Mouse (Mus musculus) testis, adult 2 months (tissue): ENCODE results near the gene Col19a1. TPM values are rescaled to one million over a fixed set of nuclear protein-coding genes. Genes with fewer than 3 reads are reported as not detected.

Experiments
- H3K27ac ChIP-seq: fragments of 200-500 bp; 2 replicates; pipeline ENCODE4 v1.5.1; 2012; ENCODE audit warnings: low read depth, low read length; ENCODE audit not compliant: control insufficient read depth, insufficient read depth
- H3K27me3 ChIP-seq: fragments of 200-500 bp; 2 replicates; pipeline ENCODE4 v1.6.1; 2012; ENCODE audit warnings: mild to moderate bottlenecking, low read length, moderate library complexity; ENCODE audit not compliant: control insufficient read depth, insufficient read depth
- H3K36me3 ChIP-seq: fragments of 200-500 bp; 2 replicates; pipeline ENCODE4 v1.6.1; 2012; ENCODE audit warnings: mild to moderate bottlenecking, low read length; ENCODE audit not compliant: control insufficient read depth, insufficient read depth
- H3K4me1 ChIP-seq: fragments of 200-500 bp; 2 replicates; pipeline ENCODE4 v1.6.1; 2012; ENCODE audit warnings: low read length; ENCODE audit not compliant: control insufficient read depth, insufficient read depth
- H3K4me3 ChIP-seq: fragments of 200-500 bp; 2 replicates; pipeline ENCODE4 v1.5.1; 2012; ENCODE audit warnings: low read depth, mild to moderate bottlenecking, low read length, moderate library complexity, mixed read lengths; ENCODE audit not compliant: control insufficient read depth
- CTCF ChIP-seq: fragments of 200-500 bp; IDR thresholded peaks from 2 replicates; pipeline ENCODE4 v1.5.1; 2012; ENCODE audit warnings: low read depth, mild to moderate bottlenecking, inconsistent platforms, low read length, moderate library complexity; ENCODE audit not compliant: control insufficient read depth, insufficient read depth, insufficient replicate concordance
- POLR2A ChIP-seq: fragments of 200-500 bp; IDR thresholded peaks from 2 replicates; pipeline ENCODE4 v1.6.1; 2012; ENCODE audit warnings: low read depth, mild to moderate bottlenecking, inconsistent platforms, low read length, moderate library complexity; ENCODE audit not compliant: control insufficient read depth
- polyA plus RNA-seq: library from polyadenylated mRNA; depleted of rRNA; stranded (reverse); fragments of >200 nt; gene quantifications from 2 replicates; pipeline ENCODE4 v1.2.3, GENCODE M21; 2012

Col19a1 gene
- polyA plus RNA-seq, 1 experiment = 0.69 TPM

DNA sequence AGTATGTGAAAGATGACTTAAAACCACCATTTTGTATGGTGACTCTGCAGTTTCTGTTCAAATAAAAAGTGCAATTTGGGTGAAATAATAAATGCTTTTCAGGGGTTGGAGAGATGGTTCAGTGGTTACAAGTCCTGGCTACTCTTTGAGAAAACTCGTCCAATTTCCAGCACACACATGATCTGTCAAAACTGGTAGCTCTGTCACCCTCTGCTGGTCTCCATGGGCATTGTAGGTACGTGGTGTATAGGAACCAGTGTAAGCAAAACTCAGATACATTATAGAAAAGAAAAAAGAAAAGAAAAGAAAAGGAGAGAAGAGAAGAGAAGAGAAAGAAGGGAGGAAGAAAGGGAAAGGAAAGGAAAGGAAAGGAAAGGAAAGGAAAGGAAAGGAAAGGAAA is 212.4 kb downstream of the Col19a1 start:
- Histone ChIP-seq H3K27ac (no peak overlapping the region), H3K4me1 (no peaks in the 10 kb centered on the region), H3K4me3 (no peak overlapping the region), H3K36me3 (no peaks in the 10 kb centered on the region), H3K27me3 (no peaks in the 10 kb centered on the region)
- no peak for TF ChIP-seq CTCF
- TF ChIP-seq POLR2A = no peak

- no peaks in the 10 kb centered on the region for H3K27me3 ChIP-seq
- no peak overlapping the region for H3K27ac ChIP-seq
- no peak for TF ChIP-seq POLR2A
- TF ChIP-seq CTCF = no peak
- no peaks in the 10 kb centered on the region for H3K36me3 ChIP-seq
- H3K4me3 ChIP-seq = no peak overlapping the region
- H3K4me1 ChIP-seq = no peaks in the 10 kb centered on the region
Measured at GRCm38 (mm10) chr1:24373671-24374070, 213.6 kb downstream of the Col19a1 start.

DNA sequence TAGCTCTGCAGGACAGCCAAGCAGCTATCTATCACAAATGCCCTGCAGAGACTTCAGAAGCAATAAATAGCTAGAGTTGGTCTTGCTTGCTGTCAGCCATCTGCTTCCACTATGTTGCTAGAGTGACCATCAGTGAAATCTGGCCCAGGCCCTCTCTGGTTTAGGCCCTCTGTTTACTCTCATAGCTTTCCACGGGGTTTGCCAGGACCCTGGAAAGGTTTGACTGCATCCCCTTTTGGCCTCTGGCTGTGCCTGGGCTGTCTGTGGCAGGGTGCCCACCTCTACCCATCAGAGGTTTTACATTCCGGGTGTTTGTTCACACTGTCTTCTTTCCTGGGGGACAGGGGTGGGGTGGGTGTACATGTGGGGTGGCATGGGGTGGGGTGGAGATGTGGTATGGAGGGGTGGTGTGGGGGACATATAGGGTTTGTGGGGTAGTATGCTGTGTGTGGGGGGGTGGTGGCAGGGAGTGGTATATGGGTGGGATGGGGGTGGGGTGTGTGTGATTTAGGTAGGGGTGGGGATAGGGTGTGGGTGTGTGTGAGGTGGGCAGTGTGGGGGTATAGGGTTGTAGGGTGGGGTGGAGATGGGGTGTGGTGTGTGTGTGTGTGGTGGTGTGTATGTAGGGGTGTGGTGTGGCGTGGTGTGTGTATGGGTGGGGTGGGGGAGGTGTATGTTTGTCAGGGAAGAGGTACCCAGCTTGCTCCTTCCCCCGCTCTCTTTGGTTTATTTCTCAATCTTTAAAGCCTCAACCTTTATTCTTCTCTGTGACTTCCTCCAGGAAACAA is 214.6 kb downstream of the Col19a1 start:
- TF ChIP-seq CTCF (no peak), POLR2A (no peak)
- Histone ChIP-seq H3K27ac (no peak overlapping the region), H3K27me3 (no peaks in the 10 kb centered on the region), H3K36me3 (no peaks in the 10 kb centered on the region), H3K4me3 (no peak overlapping the region), H3K4me1 (no peaks in the 10 kb centered on the region)

GRCm38 (mm10) chr1:24367570-24368517 is 219.4 kb downstream of the Col19a1 start:
- H3K27ac ChIP-seq = no peak overlapping the region
- TF ChIP-seq CTCF (no peak), POLR2A (no peak)
- no peaks in the 10 kb centered on the region for H3K36me3 ChIP-seq
- no peak overlapping the region for H3K4me3 ChIP-seq
- H3K27me3 ChIP-seq = no peaks in the 10 kb centered on the region
- H3K4me1 ChIP-seq = no peaks in the 10 kb centered on the region

DNA sequence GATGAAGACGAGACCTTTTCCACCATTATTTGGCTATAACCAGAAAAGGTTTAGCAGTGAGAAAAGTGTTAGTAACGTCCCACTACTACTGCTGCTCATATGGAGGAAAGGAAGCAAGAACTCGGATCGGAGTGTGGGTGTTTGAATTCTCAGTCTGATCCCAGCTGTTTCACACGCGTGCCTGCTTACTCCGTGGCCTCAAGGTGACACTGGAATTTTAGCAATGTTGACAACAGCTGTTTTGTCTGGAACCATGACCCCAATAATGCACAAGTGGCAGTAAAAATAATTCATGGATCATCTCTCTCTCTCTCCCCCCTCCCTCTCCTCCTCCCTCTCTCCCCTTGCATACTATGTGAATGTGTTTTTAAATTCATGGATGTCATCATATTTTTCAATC is 222.5 kb downstream of the Col19a1 start:
- Histone ChIP-seq H3K36me3 (no peaks in the 10 kb centered on the region), H3K4me3 (no peak overlapping the region), H3K27ac (no peak overlapping the region), H3K27me3 (no peaks in the 10 kb centered on the region), H3K4me1 (peaks cover 5% of the 10 kb centered on the region)
- TF ChIP-seq POLR2A (no peak), CTCF (no peak)

DNA sequence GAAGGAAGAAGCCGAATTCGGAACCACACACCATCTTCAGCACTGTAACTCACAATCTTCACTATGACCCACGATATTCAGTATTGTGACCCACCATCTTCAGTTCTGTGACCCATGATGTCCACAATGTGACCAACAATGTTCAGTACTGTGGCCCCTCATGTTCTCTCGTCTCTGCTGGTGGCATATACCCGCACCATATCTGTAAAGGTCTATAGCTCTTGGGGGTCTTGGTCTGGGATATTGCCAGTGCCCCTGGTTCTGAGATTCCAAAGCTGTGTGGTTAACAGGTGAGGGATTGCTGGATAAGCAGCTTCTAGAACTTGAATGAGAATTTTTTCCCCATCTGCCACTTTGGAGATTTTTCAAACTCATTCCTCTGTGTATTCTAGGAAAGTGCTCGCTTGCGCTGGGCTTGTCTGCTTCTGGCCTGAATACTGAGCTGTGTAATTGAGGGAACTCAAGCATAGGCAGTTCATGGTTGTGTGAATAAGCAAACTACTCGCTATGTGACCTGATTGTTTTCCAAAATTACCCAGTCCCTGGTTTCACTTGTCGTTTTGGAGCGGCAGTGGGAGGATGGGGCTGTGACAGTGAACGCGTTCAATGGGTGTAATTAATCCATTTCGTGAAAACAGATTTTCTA is 225.2 kb downstream of the Col19a1 start:
- H3K27me3 ChIP-seq = no peaks in the 10 kb centered on the region
- H3K4me3 ChIP-seq = no peak overlapping the region
- H3K36me3 ChIP-seq = no peaks in the 10 kb centered on the region
- TF ChIP-seq CTCF = no peak
- no peak for TF ChIP-seq POLR2A
- H3K27ac ChIP-seq = no peak overlapping the region
- H3K4me1 ChIP-seq = peaks cover 5% of the 10 kb centered on the region
